Mouse (Mus musculus): ENCODE measurements around the gene Zfp644.

DNA sequence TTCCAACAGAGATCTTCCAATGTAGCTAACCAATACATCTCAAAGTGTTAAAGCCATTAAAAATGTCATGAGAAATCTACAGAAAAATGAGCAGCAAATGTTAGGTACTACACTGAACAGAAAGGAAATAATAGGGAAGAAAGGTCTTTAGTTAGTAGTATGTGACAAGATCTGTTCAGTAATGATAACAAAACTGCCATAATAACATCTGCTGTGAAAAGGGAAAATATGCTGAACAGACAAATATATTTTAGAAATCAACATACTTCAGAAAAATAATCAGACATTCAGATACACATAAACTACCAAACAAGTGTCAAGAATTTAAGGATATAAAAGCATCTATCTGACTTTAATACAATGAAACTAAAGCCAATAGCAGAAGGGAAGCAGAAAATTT is 24.5 kb downstream of the Zfp644 start:
- TF ChIP-seq CTCF (IDR thresholded peaks at IDR 0.05; ENCODE audit: borderline replicate concordance, control insufficient read depth, extremely low read depth, insufficient read depth, low read length, poor library complexity) (no peak), POLR2A (IDR thresholded peaks at IDR 0.05; ENCODE audit: control insufficient read depth, extremely low read depth, insufficient read depth, low read length, poor library complexity) (no peak)
